Mouse (Mus musculus): ENCODE data around the gene Cebpg. TPM values are rescaled to one million over a fixed set of nuclear protein-coding genes. Genes with fewer than 3 reads are reported as not detected.

Cebpg gene
- 31.9 and 33.3 TPM in 2 replicates for polyA plus RNA-seq (2015; fragmentation: Nextera tagmentation; extraction: Ambion mirVana)

DNA sequence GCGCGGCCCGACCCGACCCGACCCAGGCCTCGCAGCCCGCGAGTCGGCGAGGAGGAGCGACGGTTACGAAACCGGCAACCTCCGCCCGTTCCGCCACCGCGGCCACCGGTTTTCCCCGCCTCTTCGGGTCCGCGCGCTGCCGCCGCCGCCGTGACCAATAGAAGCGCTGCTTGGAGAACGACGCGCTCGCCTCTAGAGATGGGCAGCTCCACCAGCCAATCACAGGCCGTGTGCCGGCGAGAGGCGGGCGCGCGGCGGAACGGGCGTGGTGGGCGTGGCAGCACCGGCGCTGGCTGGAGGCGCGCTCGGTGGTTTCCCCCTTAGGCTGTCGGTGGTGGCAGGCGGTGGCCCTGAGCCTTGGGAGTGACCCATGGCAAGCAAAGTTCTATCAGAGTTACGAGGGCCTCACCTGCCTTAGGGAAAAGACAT, at the start of gene Cebpg:
Gene Cebpg, minus strand, starts transcription at position 138 of the 429 bp plus-strand sequence.
- Histone ChIP-seq H3K4me1 (ENCODE audit: insufficient read depth, low read length) (peaks cover 25% of the 10 kb centered on the region), H3K9me3 (ENCODE audit: low read length) (no peaks in the 10 kb centered on the region)
- under 1% methylated on average over 53 of the region's 53 CpGs for WGBS

DNA sequence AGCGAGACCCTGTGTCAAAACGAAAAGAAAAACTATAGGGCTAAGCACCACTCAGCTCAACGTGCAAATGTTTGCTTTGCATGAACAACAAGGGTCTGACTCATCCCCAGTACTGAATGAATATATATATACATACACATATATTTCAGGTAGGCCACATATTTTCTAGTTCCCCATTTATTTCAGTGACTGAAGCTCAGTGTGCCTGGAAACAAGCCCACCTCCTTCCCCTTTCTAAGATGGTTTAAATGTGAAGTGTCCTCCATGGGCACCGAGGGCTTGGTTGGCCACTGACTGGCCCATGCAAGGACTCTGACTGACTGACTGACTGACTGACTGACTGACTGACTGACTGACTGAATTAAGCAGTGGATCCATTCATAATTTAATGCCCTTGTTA, 43.2 kb upstream of the Cebpg start:
- Histone ChIP-seq H3K36me3 (ENCODE audit: insufficient read depth, low read length) (no peaks in the 10 kb centered on the region), H3K9me3 (ENCODE audit: low read length) (peaks cover 6% of the 10 kb centered on the region), H3K9ac (replicated peaks; ENCODE audit: low read length) (no peak overlapping the region), H3K4me1 (ENCODE audit: insufficient read depth, low read length) (no peaks in the 10 kb centered on the region), H3K27ac (ENCODE audit: low read length) (no peak overlapping the region), H3K4me2 (replicated peaks; ENCODE audit: low read depth, low read length) (no peak overlapping the region), H3K27me3 (ENCODE audit: insufficient read depth, low read length) (no peaks in the 10 kb centered on the region), H3K4me3 (ENCODE audit: low read length) (no peak overlapping the region)
- WGBS = 91% methylated on average over 4 of the region's 4 CpGs
- no peak for ATAC-seq (ENCODE audit: low FRiP score, low TSS enrichment)

More for the DNA sequence above, at the start of gene Cebpg:
- H3K27ac ChIP-seq (ENCODE audit: low read length) = peak within 1 kb of the TSS; percentile 86
- H3K4me3 ChIP-seq (ENCODE audit: low read length) = peak within 1 kb of the TSS; percentile 99
- H3K27me3 ChIP-seq (ENCODE audit: insufficient read depth, low read length) = no peaks in the 10 kb centered on the region
- peak within 1 kb of the TSS; percentile 93 for H3K9ac ChIP-seq (replicated peaks; ENCODE audit: low read length)
- H3K4me2 ChIP-seq (replicated peaks; ENCODE audit: low read depth, low read length) = peak within 1 kb of the TSS; percentile 90
- H3K36me3 ChIP-seq (ENCODE audit: insufficient read depth, low read length) = no peaks in the 10 kb centered on the region
- peak; percentile 99 for ATAC-seq (ENCODE audit: low FRiP score, low TSS enrichment)

DNA sequence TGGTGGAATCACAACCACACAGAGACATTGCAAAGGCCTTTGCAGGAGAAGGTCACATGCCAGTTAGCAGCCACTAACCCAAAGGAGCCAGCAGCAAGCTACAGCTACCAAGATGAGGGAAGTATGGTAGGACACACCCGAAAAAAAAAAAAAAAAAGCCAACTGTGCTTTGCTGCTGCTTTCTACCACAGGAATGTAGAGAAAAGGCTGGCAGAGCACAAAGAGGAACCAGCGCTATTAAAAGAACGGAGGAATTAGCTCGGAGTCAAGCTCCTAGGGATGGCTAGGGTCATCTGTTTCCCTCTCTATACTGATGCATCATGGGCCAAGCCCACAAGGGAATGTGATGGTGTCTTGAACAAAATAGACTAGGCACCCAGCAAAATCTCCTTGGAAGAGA, 42.4 kb upstream of the Cebpg start:
- H3K4me3 ChIP-seq (ENCODE audit: low read length) = no peak overlapping the region
- no peaks in the 10 kb centered on the region for H3K4me1 ChIP-seq (ENCODE audit: insufficient read depth, low read length)
- 77% methylated on average over 4 of the region's 4 CpGs for WGBS
- H3K27ac ChIP-seq (ENCODE audit: low read length) = no peak overlapping the region
- H3K9me3 ChIP-seq (ENCODE audit: low read length) = peaks cover 6% of the 10 kb centered on the region
- H3K4me2 ChIP-seq (replicated peaks; ENCODE audit: low read depth, low read length) = no peak overlapping the region
- no peaks in the 10 kb centered on the region for H3K27me3 ChIP-seq (ENCODE audit: insufficient read depth, low read length)
- H3K36me3 ChIP-seq (ENCODE audit: insufficient read depth, low read length) = no peaks in the 10 kb centered on the region
- ATAC-seq (ENCODE audit: low FRiP score, low TSS enrichment) = no peak
- H3K9ac ChIP-seq (replicated peaks; ENCODE audit: low read length) = no peak overlapping the region

DNA sequence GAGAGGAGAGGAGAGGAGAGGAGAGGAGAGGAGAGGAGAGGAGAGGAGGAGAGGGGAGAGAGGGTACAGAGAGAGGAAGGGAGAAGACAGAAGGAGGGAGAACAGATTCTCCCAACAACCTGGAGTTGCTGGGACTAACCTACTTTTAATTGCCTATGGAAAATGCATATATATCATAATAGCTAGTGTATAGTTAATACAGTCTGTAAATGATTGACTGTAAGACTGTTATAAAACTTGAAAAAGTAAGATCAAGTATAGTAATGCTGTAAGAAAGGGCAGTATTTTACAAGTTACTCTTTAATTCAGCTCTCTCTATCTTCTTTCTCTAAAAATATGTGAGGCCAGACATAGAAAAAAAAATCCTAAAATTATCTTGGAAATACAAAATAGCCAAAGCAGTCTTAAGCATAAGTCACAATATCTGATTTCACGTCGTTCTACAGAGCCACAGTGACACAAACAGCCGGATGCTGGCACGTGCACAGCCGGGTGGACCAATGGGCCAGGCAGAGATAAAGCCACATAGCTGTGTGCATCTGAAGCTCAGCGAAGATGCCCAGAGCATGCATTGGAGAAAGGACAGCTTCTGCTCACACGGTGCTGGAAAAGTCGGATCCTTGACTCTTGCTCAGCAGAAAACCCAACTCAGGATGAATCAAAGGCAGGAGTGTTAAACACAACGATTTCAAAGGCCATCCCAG, 38.8 kb upstream of the Cebpg start:
- no peak overlapping the region for H3K4me3 ChIP-seq (ENCODE audit: low read length)
- H3K27ac ChIP-seq (ENCODE audit: low read length) = no peak overlapping the region
- H3K9ac ChIP-seq (replicated peaks; ENCODE audit: low read length) = no peak overlapping the region
- ATAC-seq (ENCODE audit: low FRiP score, low TSS enrichment) = no peak
- no peak overlapping the region for H3K4me2 ChIP-seq (replicated peaks; ENCODE audit: low read depth, low read length)
- H3K9me3 ChIP-seq (ENCODE audit: low read length) = no peaks in the 10 kb centered on the region
- H3K36me3 ChIP-seq (ENCODE audit: insufficient read depth, low read length) = no peaks in the 10 kb centered on the region
- WGBS = 74% methylated on average over 9 of the region's 9 CpGs
- H3K27me3 ChIP-seq (ENCODE audit: insufficient read depth, low read length) = no peaks in the 10 kb centered on the region
- no peaks in the 10 kb centered on the region for H3K4me1 ChIP-seq (ENCODE audit: insufficient read depth, low read length)

GRCm38 (mm10) chr7:35090550-35090949, 34.2 kb upstream of the Cebpg start:
- no peaks in the 10 kb centered on the region; the same call in 1 of the 2 replicates for H3K27me3 ChIP-seq (ENCODE audit: insufficient read depth, low read length)
- H3K4me3 ChIP-seq (ENCODE audit: low read length) = no peak overlapping the region
- no peak overlapping the region for H3K27ac ChIP-seq (ENCODE audit: low read length)
- ATAC-seq (ENCODE audit: low FRiP score, low TSS enrichment) = no peak
- peaks cover 12% of the 10 kb centered on the region; the same call in 1 of the 2 replicates for H3K4me1 ChIP-seq (ENCODE audit: insufficient read depth, low read length)
- H3K9ac ChIP-seq (replicated peaks; ENCODE audit: low read length) = no peak overlapping the region
- no peaks in the 10 kb centered on the region for H3K9me3 ChIP-seq (ENCODE audit: low read length)
- no peaks in the 10 kb centered on the region for H3K36me3 ChIP-seq (ENCODE audit: insufficient read depth, low read length)
- 62% methylated on average over 5 of the region's 5 CpGs for WGBS
- H3K4me2 ChIP-seq (replicated peaks; ENCODE audit: low read depth, low read length) = no peak overlapping the region

GRCm38 (mm10) chr7:35086271-35086861, 30.0 kb upstream of the Cebpg start:
- Histone ChIP-seq H3K27ac (ENCODE audit: low read length) (no peak overlapping the region), H3K27me3 (ENCODE audit: insufficient read depth, low read length) (no peaks in the 10 kb centered on the region; the same call in 1 of the 2 replicates), H3K9me3 (ENCODE audit: low read length) (no peaks in the 10 kb centered on the region), H3K9ac (replicated peaks; ENCODE audit: low read length) (0 out of 2 replicates have a peak overlapping the region, but pooled peaks have one; percentile 14), H3K4me2 (replicated peaks; ENCODE audit: low read depth, low read length) (peak overlapping the region; percentile 57), H3K36me3 (ENCODE audit: insufficient read depth, low read length) (no peaks in the 10 kb centered on the region), H3K4me3 (ENCODE audit: low read length) (peak overlapping the region; percentile 25), H3K4me1 (ENCODE audit: insufficient read depth, low read length) (peaks cover 14% of the 10 kb centered on the region)
- 2% methylated on average over 21 of the region's 21 CpGs for WGBS
- ATAC-seq (ENCODE audit: low FRiP score, low TSS enrichment) = peak; percentile 72; the same call in 1 of the 2 replicates

DNA sequence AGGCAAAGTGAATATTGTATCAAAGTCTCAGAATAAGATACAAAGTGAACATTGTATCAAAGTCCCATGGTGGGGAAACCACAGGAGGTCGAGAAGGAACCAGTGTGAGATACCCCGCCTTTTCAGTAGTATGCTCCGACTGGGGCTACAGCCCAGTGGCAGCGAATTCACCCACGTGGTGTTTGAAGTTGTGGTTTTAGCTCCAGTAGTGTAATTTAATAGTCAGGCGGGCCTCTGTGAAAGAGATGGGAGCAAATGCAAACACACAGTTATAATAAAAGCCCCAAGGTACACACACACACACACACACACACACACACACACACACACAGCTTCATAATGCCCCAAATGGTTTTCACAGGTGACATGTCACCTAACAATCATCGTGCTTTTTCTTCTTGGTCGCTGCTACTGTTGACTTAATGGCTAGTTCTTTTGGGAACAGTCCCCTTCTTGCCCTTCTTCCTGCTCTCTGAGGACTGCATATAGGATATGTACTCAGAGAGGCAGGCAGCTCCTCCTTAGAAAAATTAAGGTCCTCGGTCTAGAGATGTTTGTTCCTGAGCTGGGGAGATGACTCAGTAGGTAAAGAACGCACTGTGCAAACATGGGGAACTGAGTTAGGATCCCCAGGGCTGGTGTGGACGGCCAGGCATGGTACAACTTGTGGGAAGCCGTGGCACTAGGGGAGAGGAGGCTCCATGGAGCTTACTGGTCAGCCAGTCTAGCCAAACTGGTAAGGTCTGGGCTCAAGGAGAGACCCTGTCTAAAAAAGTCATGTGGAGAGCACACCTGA, 28.4 kb upstream of the Cebpg start:
- H3K27ac ChIP-seq (ENCODE audit: low read length) = no peak overlapping the region
- no peak overlapping the region for H3K9ac ChIP-seq (replicated peaks; ENCODE audit: low read length)
- H3K27me3 ChIP-seq (ENCODE audit: insufficient read depth, low read length) = no peaks in the 10 kb centered on the region; the same call in 1 of the 2 replicates
- H3K9me3 ChIP-seq (ENCODE audit: low read length) = no peaks in the 10 kb centered on the region
- H3K4me1 ChIP-seq (ENCODE audit: insufficient read depth, low read length) = peaks cover 23% of the 10 kb centered on the region
- no peak overlapping the region for H3K4me3 ChIP-seq (ENCODE audit: low read length)
- ATAC-seq (ENCODE audit: low FRiP score, low TSS enrichment) = no peak
- 76% methylated on average over 12 of the region's 12 CpGs for WGBS
- H3K36me3 ChIP-seq (ENCODE audit: insufficient read depth, low read length) = no peaks in the 10 kb centered on the region
- no peak overlapping the region for H3K4me2 ChIP-seq (replicated peaks; ENCODE audit: low read depth, low read length)

DNA sequence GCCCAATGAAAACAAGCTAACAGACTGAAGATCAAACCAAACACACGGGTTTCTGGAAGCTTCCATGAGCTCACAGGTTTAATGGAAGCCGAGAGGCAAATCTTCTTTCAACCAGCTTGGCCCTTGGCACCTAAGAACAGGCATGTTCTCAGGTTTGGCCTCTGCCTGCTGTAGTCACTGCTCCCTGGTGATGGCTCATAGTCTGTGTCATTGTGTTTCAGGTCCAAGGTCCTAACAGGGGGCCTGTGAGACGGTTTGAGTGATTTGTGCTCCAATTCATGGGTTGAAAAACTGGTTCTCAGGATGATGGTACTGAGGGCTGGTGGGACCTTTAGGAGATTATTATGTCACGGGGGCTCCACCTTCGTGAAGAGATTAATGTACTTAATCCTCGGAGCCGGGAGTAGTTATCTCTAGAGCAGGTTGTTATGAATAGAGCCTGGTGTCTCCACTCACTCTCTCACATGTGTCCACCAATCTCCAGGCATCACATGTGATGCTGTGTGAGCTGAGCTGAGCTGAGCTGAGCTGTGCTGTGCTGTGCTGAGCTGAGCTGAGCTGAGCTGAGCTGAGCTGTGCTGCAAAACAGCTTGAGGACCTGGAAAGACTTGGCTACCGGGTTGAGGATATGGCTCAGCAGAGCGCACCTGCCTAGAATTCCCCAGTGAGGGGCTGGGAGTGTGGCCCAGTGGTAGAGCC, 25.2 kb upstream of the Cebpg start:
- 0 out of 2 replicates have a peak overlapping the region, but pooled peaks have one; percentile 15 for H3K4me3 ChIP-seq (ENCODE audit: low read length)
- peaks cover 19% of the 10 kb centered on the region for H3K4me1 ChIP-seq (ENCODE audit: insufficient read depth, low read length)
- H3K27ac ChIP-seq (ENCODE audit: low read length) = peak overlapping the region; percentile 72
- WGBS = 80% methylated on average over 9 of the region's 9 CpGs
- H3K27me3 ChIP-seq (ENCODE audit: insufficient read depth, low read length) = no peaks in the 10 kb centered on the region
- peak overlapping the region; percentile 46 for H3K4me2 ChIP-seq (replicated peaks; ENCODE audit: low read depth, low read length)
- H3K36me3 ChIP-seq (ENCODE audit: insufficient read depth, low read length) = no peaks in the 10 kb centered on the region
- no peaks in the 10 kb centered on the region for H3K9me3 ChIP-seq (ENCODE audit: low read length)
- no peak for ATAC-seq (ENCODE audit: low FRiP score, low TSS enrichment)
- H3K9ac ChIP-seq (replicated peaks; ENCODE audit: low read length) = peak overlapping the region; percentile 5; the same call in 1 of the 2 replicates

DNA sequence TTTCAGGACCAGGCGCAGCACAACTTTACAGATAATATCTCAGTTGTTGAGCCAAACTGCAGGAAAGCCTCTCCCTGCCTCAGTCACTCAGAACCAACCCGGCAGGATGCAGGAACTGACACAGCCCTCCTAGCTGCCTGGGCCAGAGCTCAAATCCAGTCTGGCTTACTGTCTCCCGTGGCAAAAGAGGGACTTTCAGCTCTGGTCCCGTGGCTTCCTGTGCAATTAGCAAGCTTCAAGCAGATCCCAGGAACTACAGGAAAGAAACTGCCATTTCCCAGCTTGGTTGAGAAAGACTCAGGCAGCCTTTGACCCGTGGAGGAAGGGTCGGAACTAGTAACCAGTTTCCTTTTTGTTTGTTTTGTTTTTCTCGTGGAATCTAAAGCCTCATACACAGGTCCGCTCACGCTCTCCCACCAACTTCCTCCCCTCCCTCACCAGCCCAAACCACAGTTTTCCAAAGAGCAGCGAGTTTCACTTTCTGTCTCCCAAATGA, 24.5 kb upstream of the Cebpg start:
- peak; percentile 84 for ATAC-seq (ENCODE audit: low FRiP score, low TSS enrichment)
- peak overlapping the region; percentile 46 for H3K4me2 ChIP-seq (replicated peaks; ENCODE audit: low read depth, low read length)
- peak overlapping the region; percentile 5; the same call in 1 of the 2 replicates for H3K9ac ChIP-seq (replicated peaks; ENCODE audit: low read length)
- no peaks in the 10 kb centered on the region for H3K27me3 ChIP-seq (ENCODE audit: insufficient read depth, low read length)
- H3K9me3 ChIP-seq (ENCODE audit: low read length) = no peaks in the 10 kb centered on the region
- no peaks in the 10 kb centered on the region for H3K36me3 ChIP-seq (ENCODE audit: insufficient read depth, low read length)
- H3K27ac ChIP-seq (ENCODE audit: low read length) = peak overlapping the region; percentile 72
- 12% methylated on average over 10 of the region's 10 CpGs for whole genome bisulfite sequencing
- peaks cover 12% of the 10 kb centered on the region for H3K4me1 ChIP-seq (ENCODE audit: insufficient read depth, low read length)
- peak overlapping the region; percentile 15; the same call in 1 of the 2 replicates for H3K4me3 ChIP-seq (ENCODE audit: low read length)

Data from kidney, embryonic 16.5 days (tissue).